Mouse (Mus musculus): ENCODE data around the gene Vcpkmt. TPM values are rescaled to one million over a fixed set of nuclear protein-coding genes. Genes with fewer than 3 reads are reported as not detected.

Vcpkmt gene
- polyA plus RNA-seq, 1 experiment from 2014 or later: 17.8 TPM

DNA sequence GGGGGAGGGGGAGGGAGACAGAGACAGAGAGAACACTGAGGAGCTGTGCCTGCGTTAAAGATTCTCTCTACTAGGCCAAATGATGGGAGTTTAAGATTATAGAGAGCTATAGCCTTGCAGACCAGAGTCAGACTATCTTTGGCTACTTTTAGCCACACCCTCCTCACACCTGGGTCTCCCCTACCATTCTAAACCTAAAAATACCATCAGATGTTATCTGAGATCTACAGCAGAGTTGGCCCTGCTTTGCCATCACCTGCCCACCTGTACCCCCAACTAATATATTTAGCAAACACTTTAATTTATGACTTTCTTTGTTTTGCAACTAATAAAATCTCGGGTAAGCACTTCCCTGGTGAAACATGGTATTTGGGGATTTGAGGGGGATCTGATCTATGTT is 38.3 kb downstream of the Vcpkmt start:
- H3K27ac ChIP-seq (ENCODE audit: low read depth, low read length): no peak overlapping the region
- no peak for DNase-seq (ENCODE audit: low spot score, missing footprints)
- no peaks in the 10 kb centered on the region for H3K27me3 ChIP-seq (ENCODE audit: control insufficient read depth, insufficient read depth, low read length)
- WGBS: 62% methylated on average over 2 of the region's 2 CpGs
- H3K4me2 ChIP-seq: no peak overlapping the region
- ATAC-seq (ENCODE audit: low FRiP score): no peak
- H3K9ac ChIP-seq (ENCODE audit: low read length): no peak overlapping the region
- H3K9me3 ChIP-seq (ENCODE audit: control insufficient read depth, low read length): no peaks in the 10 kb centered on the region
- no peak overlapping the region for H3K4me3 ChIP-seq (ENCODE audit: low read depth, low read length)
- no peaks in the 10 kb centered on the region for H3K36me3 ChIP-seq (ENCODE audit: control insufficient read depth, insufficient read depth, low read length)
- no peaks in the 10 kb centered on the region for H3K4me1 ChIP-seq (ENCODE audit: control insufficient read depth, insufficient read depth, low read length)

GRCm38 (mm10) chr12:69542376-69542775 is 40.5 kb downstream of the Vcpkmt start:
- WGBS: 93% methylated on average over 8 of the region's 8 CpGs
- no peak overlapping the region for H3K4me3 ChIP-seq (ENCODE audit: low read depth, low read length)
- no peaks in the 10 kb centered on the region for H3K36me3 ChIP-seq (ENCODE audit: control insufficient read depth, insufficient read depth, low read length)
- H3K9me3 ChIP-seq (ENCODE audit: control insufficient read depth, low read length): no peaks in the 10 kb centered on the region
- H3K4me2 ChIP-seq: no peak overlapping the region
- DNase-seq (ENCODE audit: low spot score, missing footprints): no peak
- no peaks in the 10 kb centered on the region for H3K27me3 ChIP-seq (ENCODE audit: control insufficient read depth, insufficient read depth, low read length)
- no peak for ATAC-seq (ENCODE audit: low FRiP score)
- no peak overlapping the region for H3K27ac ChIP-seq (ENCODE audit: low read depth, low read length)
- H3K4me1 ChIP-seq (ENCODE audit: control insufficient read depth, insufficient read depth, low read length): peaks cover under 1% of the 10 kb centered on the region; the same call in 1 of the 2 replicates
- H3K9ac ChIP-seq (ENCODE audit: low read length): no peak overlapping the region

DNA sequence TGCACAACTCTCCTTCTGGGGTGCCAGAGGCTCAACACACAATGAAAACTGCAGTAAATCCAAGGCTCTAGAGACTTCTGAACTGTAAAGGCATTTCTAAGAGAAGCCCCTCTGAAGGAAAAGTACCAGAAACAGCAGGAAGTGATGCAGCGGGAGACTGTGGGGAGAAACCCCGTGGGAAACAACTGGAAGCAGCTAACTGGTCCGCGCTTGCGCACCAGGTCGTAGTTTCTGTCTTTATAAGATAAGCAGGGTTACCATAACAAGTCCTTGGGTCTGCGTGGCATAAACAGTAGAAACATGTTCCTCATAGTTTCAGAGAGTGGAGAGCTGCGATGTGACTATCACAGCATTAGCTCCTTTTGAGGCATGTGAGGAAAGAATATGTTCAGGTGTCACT is 41.2 kb downstream of the Vcpkmt start:
- H3K9me3 ChIP-seq (ENCODE audit: control insufficient read depth, low read length): no peaks in the 10 kb centered on the region
- H3K4me3 ChIP-seq (ENCODE audit: low read depth, low read length): no peak overlapping the region
- peaks cover 6% of the 10 kb centered on the region; the same call in 1 of the 2 replicates for H3K4me1 ChIP-seq (ENCODE audit: control insufficient read depth, insufficient read depth, low read length)
- H3K36me3 ChIP-seq (ENCODE audit: control insufficient read depth, insufficient read depth, low read length): no peaks in the 10 kb centered on the region
- ATAC-seq (ENCODE audit: low FRiP score) (no peak), DNase-seq (ENCODE audit: low spot score, missing footprints) (no peak)
- 82% methylated on average over 8 of the region's 8 CpGs for WGBS
- no peak overlapping the region for H3K4me2 ChIP-seq
- H3K27ac ChIP-seq (ENCODE audit: low read depth, low read length): no peak overlapping the region
- H3K9ac ChIP-seq (ENCODE audit: low read length): no peak overlapping the region
- H3K27me3 ChIP-seq (ENCODE audit: control insufficient read depth, insufficient read depth, low read length): no peaks in the 10 kb centered on the region

DNA sequence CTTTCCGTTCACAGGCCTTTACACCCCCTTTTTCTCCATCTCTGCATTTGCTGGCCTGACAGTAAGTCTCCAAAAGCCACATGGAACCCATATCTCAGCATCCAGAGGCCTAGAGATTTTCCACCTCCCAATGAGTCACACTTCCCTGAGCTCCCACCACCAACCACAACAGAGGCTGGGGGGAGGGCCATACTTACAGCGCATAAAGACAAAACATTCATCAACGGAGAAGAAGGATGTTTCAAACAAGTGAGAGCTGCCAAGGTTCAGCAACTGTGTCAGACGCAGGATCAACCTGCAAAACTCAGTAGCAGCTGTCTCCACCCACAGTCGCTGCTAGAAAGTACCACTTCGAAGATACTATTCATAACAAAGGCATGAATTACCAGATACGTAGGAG is 43.5 kb downstream of the Vcpkmt start:
- H3K27ac ChIP-seq (ENCODE audit: low read depth, low read length): no peak overlapping the region
- no peaks in the 10 kb centered on the region for H3K36me3 ChIP-seq (ENCODE audit: control insufficient read depth, insufficient read depth, low read length)
- no peak overlapping the region for H3K4me3 ChIP-seq (ENCODE audit: low read depth, low read length)
- H3K27me3 ChIP-seq (ENCODE audit: control insufficient read depth, insufficient read depth, low read length): no peaks in the 10 kb centered on the region
- WGBS: 72% methylated on average over 7 of the region's 7 CpGs
- H3K4me1 ChIP-seq (ENCODE audit: control insufficient read depth, insufficient read depth, low read length): peaks cover 6% of the 10 kb centered on the region; the same call in 1 of the 2 replicates
- H3K9ac ChIP-seq (ENCODE audit: low read length): no peak overlapping the region
- H3K4me2 ChIP-seq: no peak overlapping the region
- ATAC-seq (ENCODE audit: low FRiP score) (no peak), DNase-seq (ENCODE audit: low spot score, missing footprints) (no peak)
- H3K9me3 ChIP-seq (ENCODE audit: control insufficient read depth, low read length): no peaks in the 10 kb centered on the region

DNA sequence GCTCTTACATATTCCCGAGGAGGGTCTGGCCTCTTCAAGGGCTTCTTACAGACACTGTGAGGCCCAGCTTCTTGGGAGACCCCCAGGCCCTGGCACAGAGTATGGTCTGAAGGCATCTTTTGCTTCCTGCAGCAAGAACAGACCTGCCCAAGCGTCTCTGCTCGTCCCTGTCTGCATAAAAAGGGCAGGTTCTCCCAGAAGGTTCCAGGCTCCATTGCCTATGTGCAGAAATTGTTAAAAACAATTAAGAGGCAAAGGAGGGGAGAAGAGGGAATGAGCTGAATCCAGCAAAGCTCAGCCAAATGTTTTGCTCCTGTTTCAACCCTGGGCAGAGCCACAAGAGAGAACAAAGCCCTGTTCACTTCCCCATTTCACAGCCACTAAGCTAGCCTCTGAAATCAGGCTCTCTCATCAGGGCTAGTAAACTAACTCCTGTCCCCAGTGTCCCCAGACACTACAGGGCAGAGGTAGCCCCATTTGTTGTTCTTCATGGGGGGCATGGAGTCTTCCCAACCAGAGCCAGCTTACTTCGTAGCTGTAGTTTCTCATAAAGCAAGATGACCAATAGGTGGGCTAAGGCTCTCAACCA is 44.4 kb downstream of the Vcpkmt start:
- Histone ChIP-seq H3K9ac (ENCODE audit: low read length) (no peak overlapping the region), H3K27ac (ENCODE audit: low read depth, low read length) (no peak overlapping the region), H3K4me2 (no peak overlapping the region), H3K9me3 (ENCODE audit: control insufficient read depth, low read length) (no peaks in the 10 kb centered on the region), H3K36me3 (ENCODE audit: control insufficient read depth, insufficient read depth, low read length) (no peaks in the 10 kb centered on the region), H3K4me3 (ENCODE audit: low read depth, low read length) (no peak overlapping the region), H3K4me1 (ENCODE audit: control insufficient read depth, insufficient read depth, low read length) (peaks cover 6% of the 10 kb centered on the region; the same call in 1 of the 2 replicates), H3K27me3 (ENCODE audit: control insufficient read depth, insufficient read depth, low read length) (no peaks in the 10 kb centered on the region)
- no peak for DNase-seq (ENCODE audit: low spot score, missing footprints)
- 0 out of 2 replicates have a peak, but pooled peaks have one; percentile 7 for ATAC-seq (ENCODE audit: low FRiP score)
- 74% methylated on average over 4 of the region's 4 CpGs for WGBS

DNA sequence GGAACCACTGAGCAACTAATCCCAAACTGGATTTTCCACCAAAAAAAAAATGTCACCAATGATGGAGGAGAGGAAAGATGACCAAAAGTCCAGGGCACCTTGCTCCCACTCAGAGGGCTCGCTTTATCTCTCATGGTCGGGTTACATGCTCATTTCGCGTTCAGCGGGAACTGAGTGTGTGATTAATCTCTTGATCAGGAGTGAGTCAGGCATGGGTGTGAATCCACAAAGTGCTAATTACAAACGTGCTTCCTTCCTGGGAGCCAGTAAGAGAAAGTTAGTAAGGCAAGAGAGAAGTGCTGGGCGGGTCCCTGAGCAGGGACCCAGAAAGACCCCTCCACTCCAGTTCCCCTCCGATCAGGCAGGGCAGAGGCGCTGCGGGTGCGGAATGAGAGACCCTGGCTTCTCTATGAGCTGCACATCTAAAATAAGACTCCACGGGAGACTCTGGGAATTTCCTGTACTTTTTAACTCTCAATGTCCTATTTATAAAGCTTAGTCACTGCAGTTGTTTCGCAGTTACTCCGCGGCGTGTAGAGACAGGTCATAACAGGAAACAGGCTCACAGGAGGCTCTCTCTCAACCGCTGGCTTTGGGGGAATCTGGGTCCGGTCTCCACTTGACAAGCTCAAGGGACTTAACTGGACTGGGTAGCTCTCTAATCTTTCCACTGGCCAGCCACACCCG is 45.0 kb downstream of the Vcpkmt start:
- Histone ChIP-seq H3K4me2 (0 out of 2 replicates have a peak overlapping the region, but pooled peaks have one; percentile 0), H3K27ac (ENCODE audit: low read depth, low read length) (no peak overlapping the region; the same call in none of the 2 replicates), H3K4me1 (ENCODE audit: control insufficient read depth, insufficient read depth, low read length) (peaks cover 6% of the 10 kb centered on the region; the same call in 1 of the 2 replicates), H3K4me3 (ENCODE audit: low read depth, low read length) (no peak overlapping the region), H3K36me3 (ENCODE audit: control insufficient read depth, insufficient read depth, low read length) (no peaks in the 10 kb centered on the region), H3K27me3 (ENCODE audit: control insufficient read depth, insufficient read depth, low read length) (no peaks in the 10 kb centered on the region), H3K9me3 (ENCODE audit: control insufficient read depth, low read length) (no peaks in the 10 kb centered on the region), H3K9ac (ENCODE audit: low read length) (0 out of 2 replicates have a peak overlapping the region, but pooled peaks have one; percentile 28)
- 0 out of 2 replicates have a peak, but pooled peaks have one; percentile 41 for ATAC-seq (ENCODE audit: low FRiP score)
- DNase-seq (ENCODE audit: low spot score, missing footprints): peak; percentile 87
- 61% methylated on average over 19 of the region's 19 CpGs for WGBS

GRCm38 (mm10) chr12:69537243-69537674 is 45.6 kb downstream of the Vcpkmt start:
- Histone ChIP-seq H3K27me3 (ENCODE audit: control insufficient read depth, insufficient read depth, low read length) (no peaks in the 10 kb centered on the region), H3K4me3 (ENCODE audit: low read depth, low read length) (no peak overlapping the region), H3K27ac (ENCODE audit: low read depth, low read length) (peak overlapping the region; percentile 10; the same call in 1 of the 2 replicates), H3K9ac (ENCODE audit: low read length) (peak overlapping the region; percentile 9; the same call in 1 of the 2 replicates), H3K36me3 (ENCODE audit: control insufficient read depth, insufficient read depth, low read length) (no peaks in the 10 kb centered on the region), H3K9me3 (ENCODE audit: control insufficient read depth, low read length) (no peaks in the 10 kb centered on the region), H3K4me1 (ENCODE audit: control insufficient read depth, insufficient read depth, low read length) (peaks cover 6% of the 10 kb centered on the region; the same call in 1 of the 2 replicates), H3K4me2 (peak overlapping the region; percentile 4; the same call in 1 of the 2 replicates)
- 34% methylated on average over 10 of the region's 10 CpGs for WGBS
- DNase-seq (ENCODE audit: low spot score, missing footprints): peak; percentile 90
- peak; percentile 49; the same call in 1 of the 2 replicates for ATAC-seq (ENCODE audit: low FRiP score)

GRCm38 (mm10) chr12:69536616-69537242 is 46.1 kb downstream of the Vcpkmt start:
- Histone ChIP-seq H3K27ac (ENCODE audit: low read depth, low read length) (peak overlapping the region; percentile 10; the same call in 1 of the 2 replicates), H3K9ac (ENCODE audit: low read length) (peak overlapping the region; percentile 9; the same call in 1 of the 2 replicates), H3K4me2 (peak overlapping the region; percentile 4; the same call in 1 of the 2 replicates), H3K36me3 (ENCODE audit: control insufficient read depth, insufficient read depth, low read length) (no peaks in the 10 kb centered on the region), H3K9me3 (ENCODE audit: control insufficient read depth, low read length) (no peaks in the 10 kb centered on the region), H3K27me3 (ENCODE audit: control insufficient read depth, insufficient read depth, low read length) (no peaks in the 10 kb centered on the region), H3K4me1 (ENCODE audit: control insufficient read depth, insufficient read depth, low read length) (peaks cover 6% of the 10 kb centered on the region; the same call in 1 of the 2 replicates), H3K4me3 (ENCODE audit: low read depth, low read length) (no peak overlapping the region)
- DNase-seq (ENCODE audit: low spot score, missing footprints) (no peak), ATAC-seq (ENCODE audit: low FRiP score) (no peak)
- WGBS: 70% methylated on average over 10 of the region's 10 CpGs

Data from midbrain, embryonic 11.5 days (tissue).